Mouse (Mus musculus) testis, adult 10 weeks (tissue): ENCODE measurements around the gene Psmb7. TPM values are rescaled to one million over a fixed set of nuclear protein-coding genes. Genes with fewer than 3 reads are reported as not detected.

ENCODE experiments used
- polyA plus RNA-seq: library from polyadenylated mRNA; stranded (reverse); fragments of 350-450 nt; fragmentation: Illumina TruSeq; extraction: RNeasy Lipid Tissue Mini Kit (QIAGEN cat#74804); gene quantifications from one replicate; pipeline ENCODE4 v1.2.3, GENCODE M21; 2014; ENCODE audit warnings: low read depth, low replicate concordance

Psmb7 gene
- 172 TPM for polyA plus RNA-seq

DNA sequence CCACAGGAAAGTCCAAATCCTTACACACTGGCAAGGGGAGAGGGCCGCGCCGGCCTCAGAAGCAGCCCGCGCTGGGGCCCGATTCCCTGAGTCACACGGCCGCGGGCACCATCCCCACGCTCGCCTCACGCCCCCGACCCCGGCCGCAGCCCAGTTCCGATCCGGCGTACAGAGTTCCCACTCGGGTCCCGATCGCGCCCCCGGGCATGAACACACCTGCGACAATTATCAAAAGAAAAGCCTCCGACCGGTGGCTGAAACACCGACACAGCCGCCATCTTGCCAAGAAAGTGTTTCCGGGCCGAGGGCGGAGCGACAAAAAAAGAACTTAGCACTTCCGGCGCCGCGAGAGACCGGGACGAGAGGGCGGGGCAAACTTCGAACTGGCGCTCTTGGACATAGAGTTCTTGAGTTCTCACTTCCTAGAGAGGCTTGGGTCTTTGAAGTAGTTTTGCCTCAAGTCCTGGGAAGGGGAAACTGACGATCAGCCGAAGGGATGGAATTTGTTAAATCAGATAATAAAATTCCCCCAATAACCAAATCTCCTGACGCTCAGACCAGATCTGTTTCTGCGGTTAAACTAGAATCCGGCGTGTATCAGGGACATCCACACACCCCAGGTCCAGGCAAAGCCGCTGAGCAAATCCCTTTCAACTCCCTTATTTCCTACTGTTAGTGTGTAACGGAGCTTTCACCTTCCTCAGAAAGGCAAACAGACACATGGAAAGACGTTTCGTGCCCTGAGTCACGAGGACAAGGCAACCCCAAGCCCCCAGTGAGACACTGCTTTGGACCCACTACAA, at the start of gene Psmb7:
Gene Psmb7 (minus strand): TSS at position 463 of the 803 bp plus-strand sequence.

Other genes starting within 250 kb of the Psmb7 start
- 1.8 TPM for gene Nek6, start 132.4 kb downstream of the Psmb7 start, polyA plus RNA-seq
- 2.6 TPM for gene Nr5a1, start 70.5 kb upstream of the Psmb7 start, polyA plus RNA-seq